Mouse (Mus musculus): ENCODE measurements at regions not wholly inside any gene's neighbourhood (a gene's known extent, or its start where the extent isn't known, plus 50 kb on each side); places are given as distances from the start of the nearest gene placed in this dataset.
"Not testable (repeated sequence)": the region's sequence is repeated elsewhere in the genome, so short reads cannot be mapped to it uniquely, and the experiment has no call there.

DNA sequence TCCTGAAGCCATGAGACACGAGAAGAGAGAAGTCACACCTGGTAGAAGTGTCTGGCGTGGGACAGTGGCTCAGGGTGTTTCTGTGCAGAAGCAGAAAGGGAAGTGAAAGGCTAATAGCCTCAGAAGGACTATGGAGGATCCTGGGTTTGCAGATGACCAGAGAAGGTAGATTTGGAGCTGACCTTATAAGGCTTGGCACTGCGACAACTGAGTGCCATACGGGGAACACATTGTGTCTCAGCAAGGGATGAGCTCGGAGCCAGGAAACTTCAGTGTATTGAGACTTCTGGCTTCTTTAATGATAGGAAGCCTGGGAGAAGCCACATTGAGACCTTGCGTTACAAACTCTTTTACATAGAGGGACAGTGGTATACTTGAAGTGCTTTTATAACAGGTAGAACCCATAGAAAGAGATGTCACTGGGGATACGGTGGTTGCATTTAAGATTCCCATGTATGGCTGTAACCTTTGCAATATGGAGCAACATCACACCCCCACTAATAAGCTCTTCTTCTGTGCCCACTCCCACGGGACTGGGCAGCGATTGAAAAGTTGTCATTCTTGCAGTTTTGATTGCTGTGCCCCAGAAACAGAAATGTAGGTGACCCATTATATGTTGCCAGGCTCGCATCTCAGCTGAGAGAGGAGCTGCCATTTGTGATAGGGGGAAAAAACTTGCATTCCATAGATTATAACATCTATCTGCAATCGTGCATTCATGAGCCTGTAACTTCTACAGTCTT lies 61.8 kb upstream of the Dync1i1 start:
- no peak for DNase-seq (ENCODE audit: low read depth, low spot score)

DNA sequence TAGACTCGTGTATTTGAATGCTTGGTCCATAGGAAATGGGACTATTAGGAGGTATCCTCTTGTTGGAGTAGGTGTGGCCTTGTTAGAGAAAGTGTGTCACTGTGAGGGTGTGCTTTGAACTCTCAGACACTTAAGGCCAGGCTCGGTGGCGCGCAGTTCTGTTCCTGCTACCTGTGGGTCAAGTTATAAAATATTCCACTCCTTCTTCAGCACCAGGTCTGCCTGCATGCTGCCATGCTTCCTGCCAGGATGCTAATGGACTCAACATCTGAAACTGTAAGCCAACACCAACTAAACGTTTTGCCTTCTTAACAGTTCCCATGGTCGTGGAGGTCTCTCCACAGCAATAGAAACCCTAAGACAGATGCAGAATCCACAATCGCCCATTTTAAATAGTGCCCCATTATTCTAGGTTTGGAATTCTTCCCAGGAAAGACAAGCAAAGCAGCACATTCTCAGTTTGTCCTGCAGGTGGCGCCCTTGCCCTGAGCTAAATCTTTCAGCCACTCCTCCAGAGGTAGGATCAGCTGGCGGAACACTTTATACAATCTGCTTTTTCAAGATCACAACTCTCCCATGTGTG lies 80.2 kb upstream of the Dync1i1 start:
- peak; percentile 39 for DNase-seq (ENCODE audit: low read depth, low spot score)

DNA sequence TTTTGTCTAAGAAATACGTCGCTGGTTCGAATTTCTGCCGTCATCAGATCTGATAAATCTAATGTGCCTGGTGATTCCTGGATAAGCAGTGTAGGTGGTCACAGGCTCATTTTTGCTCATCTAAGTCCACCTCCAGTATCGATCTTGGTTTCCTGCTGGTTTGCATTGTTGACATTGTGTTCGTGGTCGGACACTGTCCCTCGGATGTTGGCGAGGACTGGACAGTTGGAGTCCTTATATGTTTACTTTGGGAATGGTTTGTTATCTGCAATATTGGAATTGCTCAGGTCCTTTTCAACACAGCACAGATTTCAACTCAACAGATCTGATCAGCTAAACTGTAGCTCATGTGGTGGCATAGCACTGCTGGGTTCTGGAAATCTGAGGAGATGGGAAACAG lies 91.2 kb upstream of the Dync1i1 start:
- no peak for DNase-seq (ENCODE audit: low read depth, low spot score)

DNA sequence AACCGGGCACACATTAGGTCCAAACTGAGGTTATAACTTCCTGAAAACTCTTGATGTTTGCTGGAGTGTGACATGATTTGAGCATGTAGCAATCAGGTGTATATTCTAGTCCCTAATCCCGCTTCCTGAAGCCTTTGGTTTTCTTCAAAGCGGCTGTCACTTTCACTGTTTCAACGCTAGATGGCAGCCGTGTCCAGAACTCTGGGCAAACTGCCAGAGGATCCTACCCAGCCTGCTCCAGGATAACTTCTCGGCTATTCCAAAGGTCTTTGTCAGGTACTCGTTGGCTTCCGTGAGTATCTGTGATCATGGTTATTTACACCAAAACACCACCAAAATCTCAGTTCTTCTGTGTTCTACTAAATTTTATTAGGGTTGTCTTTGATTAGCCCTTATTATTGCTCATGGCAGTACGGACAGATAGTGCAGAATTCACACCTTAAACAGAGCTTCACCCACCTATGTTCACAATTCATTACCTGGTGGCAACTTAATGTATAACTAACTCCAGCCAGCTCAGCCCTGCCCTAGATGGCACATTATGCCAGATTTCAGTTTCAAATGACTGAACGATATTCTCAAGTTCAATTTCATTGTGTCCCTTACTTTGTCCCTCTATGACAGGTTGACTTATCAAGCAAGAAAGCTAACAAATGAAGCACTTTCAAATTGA lies 92.3 kb upstream of the Dync1i1 start:
- peak; percentile 41 for DNase-seq (ENCODE audit: low read depth, low spot score)

DNA sequence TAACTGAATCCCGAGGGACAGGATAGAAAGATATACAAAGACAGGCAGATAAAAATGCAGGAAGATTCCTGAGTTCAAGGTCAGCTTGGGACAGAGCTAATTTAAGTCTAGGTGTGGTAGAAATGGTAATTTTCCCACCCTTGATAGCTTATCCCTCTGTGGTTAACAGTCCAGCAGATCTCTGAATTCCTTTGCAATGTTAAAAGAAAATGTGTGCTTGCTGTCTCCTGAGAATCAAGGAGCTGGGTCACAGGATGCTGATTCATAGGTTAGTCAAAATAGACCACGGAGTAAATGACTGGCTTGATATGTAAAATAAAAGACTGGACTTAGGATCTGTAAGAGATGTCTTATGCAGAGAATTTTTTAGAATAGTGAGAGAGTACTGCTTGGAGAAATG lies 101.4 kb upstream of the Dync1i1 start:
- no peak for DNase-seq (ENCODE audit: low read depth, low spot score)

DNA sequence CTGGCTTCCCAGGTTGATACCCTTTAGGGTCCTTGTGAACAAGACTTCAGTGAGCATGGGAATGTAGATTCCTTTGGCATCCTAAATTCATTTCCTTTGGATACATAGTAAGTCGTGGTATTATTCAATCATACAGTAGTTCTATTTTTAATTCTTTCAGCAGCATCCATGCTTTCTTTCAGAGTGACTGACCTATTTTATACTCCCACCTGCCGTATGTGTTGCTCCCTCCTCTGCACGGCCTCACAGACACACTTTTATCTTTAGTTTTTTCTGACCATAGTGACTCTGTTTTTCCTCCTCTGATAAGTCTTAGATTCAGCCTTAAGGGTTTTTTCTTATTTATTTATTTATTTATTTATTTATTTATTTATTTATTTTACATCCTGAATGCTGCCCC lies 103.9 kb upstream of the Dync1i1 start:
- DNase-seq (ENCODE audit: low read depth, low spot score): no peak

DNA sequence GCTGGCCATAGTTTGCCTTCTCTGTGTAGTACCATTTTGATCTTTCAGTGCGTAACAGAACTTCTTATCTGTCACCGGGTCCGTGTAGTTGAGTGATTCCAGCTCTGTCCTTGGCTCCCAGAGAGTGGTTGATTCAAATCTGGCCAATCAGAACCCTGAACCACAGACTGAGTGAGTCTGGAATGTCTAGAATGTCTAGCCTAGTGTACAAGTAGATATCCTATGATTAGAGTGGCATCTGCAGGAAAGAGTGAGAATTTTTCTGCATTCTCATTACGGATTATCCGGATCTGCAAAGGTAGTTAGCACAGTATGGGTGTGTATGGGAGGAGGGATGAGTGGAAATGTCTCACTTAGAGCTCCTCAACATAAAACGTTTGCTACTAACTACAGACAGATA lies 97.9 kb upstream of the Pdk4 start:
- DNase-seq (ENCODE audit: low read depth, low spot score): no peak

DNA sequence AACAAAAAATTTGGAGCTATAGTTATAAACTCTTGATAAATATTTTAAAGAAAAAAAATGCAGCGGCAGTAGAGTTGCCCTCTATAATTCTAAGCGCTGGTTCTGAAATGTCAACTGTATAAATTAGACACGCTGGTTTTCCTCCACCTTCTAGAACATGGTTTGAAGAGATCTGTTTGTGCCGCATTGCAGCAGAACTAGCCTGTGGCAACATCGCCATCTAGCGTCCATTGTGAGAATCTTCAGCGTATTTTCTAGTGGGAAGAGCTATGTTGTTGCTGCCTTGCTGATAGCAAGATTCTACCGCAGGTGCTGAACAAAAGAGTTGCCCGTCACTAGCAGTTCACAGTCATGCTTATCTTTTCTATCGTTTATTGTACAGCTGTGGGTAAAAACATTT lies 93.5 kb upstream of the Pdk4 start:
- peak; percentile 45 for DNase-seq (ENCODE audit: low read depth, low spot score)

DNA sequence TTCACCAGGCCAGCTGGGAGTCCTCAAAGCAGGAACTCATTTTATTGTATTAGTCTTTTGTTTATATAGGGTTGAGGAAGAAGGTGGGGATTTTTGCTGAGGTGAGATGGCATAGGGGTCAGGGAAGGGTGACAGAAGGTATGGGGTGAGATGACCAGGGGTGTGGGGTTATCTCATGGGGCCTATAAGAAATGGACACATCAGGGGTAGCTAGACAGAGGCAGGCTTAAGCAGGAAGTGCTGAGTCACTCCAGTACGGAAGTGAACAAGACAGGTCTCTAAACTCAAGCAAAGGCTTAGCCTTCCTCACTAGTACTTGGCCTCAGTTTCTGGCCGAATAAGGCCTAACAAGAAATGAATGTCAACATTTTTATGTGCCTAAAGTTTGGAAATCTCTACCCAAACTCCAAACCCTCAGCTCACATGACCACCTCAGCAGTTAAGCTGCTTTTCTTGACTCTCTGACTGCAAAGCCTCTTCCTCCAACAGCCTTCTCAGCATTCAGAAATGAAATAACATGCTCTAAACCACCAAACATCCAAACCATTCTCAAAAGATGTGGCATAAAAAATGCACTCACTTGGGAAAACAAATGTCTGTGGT lies 86.9 kb upstream of the Pdk4 start:
- no peak for DNase-seq (ENCODE audit: low read depth, low spot score)

DNA sequence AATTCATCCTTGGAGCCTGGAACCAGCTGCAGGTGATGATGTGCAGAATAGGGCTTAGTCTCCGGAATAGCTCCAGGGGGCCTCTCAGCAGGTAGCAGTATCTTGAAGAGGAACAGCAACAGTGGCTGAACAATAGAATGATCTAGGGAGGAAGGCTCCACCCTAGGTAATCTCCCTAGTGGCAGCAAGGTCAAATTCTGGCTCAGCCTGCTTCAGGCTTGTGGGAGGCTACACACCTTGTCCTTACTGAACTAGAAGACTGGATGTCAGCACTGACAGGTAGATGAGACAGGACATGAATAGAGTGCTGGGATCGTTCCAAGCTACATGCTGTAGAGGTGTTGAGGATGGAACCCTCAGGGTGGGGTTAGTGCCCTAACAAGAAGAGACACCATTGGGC lies 80.8 kb upstream of the Pdk4 start:
- not testable (repeated sequence) for DNase-seq (ENCODE audit: low read depth, low spot score)

DNA sequence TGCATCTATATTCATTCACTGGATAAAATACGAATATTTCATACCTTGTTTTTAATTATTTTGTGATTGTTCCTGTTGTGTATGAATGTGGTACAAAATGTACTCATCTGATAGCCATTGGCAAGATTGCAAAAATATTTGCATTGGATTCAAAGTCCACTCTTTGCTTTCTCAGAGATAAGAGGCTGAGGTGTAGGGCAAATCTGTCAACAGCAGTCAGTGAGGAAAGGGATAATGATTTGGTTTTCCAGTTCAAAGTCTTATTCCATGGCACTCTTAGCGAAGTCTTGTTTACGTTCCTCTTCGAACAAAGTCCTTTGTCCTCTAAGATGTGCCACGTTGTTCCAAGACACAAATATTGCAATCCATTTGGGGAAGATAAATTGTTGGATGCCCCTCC lies 70.5 kb upstream of the Pdk4 start:
- no peak for DNase-seq (ENCODE audit: low read depth, low spot score)

DNA sequence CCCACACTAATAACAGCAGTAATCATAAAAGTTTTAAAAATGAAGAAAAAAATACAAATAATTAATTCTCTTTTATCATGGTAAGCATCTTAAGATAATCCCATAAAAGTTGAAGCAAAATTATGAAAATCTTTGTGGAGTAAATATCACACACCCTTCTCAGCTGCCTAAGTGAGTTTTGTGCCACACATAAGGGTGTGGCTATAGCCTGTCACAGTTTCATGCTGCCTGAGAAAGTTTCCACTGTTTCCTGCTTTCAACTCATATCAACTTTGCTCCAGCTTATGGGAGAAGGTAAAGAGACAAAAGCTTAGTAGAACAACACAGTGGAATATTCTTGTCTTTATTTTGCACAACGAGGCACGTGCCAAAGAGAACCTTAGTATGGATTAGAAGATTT lies 68.9 kb upstream of the Pdk4 start:
- no peak for DNase-seq (ENCODE audit: low read depth, low spot score)

DNA sequence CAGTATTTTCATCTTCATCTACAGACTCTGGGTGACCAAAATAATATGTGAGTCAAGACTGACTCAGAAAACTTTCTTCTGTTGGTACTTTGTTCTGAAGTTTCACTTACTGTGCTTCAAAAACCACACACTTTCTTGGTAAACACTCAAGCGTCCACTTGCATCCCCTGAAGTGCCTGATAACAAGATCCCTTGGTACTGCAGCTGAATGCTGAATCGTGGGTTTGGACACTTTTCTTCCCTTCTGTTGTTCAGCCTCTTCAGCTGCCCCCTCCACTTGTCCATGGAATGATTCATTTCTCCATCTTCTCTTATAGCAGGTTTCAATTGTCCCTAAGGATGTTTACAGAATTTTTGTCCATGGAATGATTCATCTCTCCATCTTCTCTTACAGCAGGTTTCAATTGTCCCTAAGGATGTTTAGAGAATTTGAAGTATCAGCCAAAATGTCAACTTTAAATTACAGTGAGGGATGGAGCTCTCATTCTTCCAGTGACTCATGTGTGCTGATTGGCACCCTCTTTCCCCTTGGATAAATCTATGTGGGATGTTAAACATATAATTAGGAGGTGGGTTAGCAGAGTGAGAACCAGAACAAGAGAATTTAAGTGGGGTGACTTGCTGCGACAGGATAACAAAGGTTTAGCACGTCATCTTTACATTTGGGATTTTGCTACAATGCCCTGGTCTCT lies 57.7 kb upstream of the Pdk4 start:
- no peak for DNase-seq (ENCODE audit: low read depth, low spot score)

DNA sequence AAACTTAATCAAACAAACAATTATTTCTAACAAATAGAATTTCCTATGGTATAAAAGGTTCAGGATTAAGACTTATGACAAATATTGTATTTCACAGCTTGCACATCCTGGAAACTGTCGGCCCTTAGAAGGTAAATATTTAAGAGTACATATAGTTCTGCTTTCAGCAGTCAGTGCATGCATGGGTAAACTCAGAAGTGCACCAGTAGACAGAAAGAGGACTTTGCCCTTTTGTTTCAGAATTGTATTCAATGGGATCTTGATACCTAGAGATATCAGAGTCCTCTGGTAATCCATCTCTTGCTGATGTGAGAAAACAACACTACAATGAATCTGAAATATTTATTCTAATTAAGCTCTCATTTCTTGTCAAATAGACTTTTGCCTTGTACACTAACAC lies 54.0 kb upstream of the Pdk4 start:
- no peak for DNase-seq (ENCODE audit: low read depth, low spot score)
